Mouse (Mus musculus) lung, postnatal 10 days (tissue): ENCODE measurements at regions not wholly inside any gene's neighbourhood (a gene's known extent, or its start where the extent isn't known, plus 50 kb on each side); places are given as distances from the start of the nearest gene placed in this dataset.

Experiments used
- DNase-seq: peaks from one replicate; pipeline ENCODE4 v3.0.0; 2021

DNA sequence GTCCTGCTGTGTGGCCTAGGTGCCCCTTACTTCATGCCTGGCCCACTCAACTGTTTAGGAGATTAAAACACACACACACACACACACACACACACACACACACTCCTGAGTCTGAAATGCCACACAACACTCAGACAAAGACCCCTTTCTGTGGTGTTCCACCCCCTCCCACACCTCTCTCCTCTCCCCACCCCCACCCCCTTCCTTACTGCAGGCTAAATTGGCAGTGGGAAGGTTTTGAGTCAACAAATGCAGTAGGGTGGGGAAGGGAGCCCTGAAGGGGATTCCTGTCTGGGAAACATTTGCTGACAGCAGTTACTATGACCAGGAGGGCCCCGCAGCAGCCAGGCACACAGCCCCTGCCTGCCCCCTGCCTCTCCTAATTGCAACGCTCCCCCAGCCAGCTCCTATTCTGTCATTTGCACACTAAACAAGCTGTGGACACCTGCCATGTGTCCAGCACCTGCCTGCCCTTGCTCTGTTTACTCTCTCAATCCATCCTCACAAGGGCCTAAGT is 69.5 kb downstream of the Ephb3 start:
- no peak for DNase-seq

DNA sequence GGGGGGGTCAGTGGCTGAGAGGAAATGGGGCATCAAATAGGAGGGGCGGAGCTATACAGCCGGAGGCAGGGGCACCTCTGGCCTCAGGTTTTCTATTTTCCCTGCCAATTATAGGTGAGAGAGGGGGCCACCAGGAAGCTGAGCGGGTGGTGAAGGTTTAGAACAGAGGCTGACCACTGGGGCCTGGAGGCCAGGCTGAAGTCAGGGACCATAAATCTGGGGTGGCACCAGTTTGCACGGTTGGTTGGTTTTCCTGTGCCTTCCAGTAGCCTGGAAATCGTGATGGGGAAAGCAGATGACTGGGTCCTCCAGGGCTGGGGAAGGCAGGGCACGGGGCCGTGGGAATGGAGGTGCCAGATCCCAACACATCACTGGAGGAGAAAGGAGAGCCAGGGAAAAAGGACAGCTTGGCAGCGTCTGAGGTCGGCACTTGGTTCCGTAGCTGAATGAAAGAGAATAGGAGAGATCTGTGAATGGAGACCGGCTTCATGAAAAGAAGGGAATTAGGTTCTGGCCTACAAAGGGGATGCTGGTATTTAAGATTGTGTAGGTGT is 73.3 kb downstream of the Ephb3 start:
- DNase-seq, result no peak

DNA sequence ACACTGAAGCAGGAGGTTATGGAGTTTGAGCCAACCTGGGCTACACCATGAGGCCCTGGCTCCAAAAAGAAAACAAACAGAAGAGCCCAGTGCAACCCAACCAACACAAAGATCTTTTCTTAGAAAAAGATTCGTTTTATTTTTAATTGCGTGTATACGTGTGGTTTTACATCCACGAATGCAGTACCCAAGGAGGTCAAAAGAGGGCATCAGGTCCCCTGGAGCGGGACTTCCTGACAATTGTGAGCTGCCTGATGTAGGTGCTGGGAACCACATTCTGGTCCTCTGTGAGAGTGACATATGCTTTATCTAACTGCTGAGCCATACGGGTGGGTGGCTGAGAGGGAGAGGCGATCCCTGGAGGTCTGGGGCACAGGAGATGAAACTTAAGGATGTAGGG is 73.8 kb downstream of the Ephb3 start:
- DNase-seq, result no peak

DNA sequence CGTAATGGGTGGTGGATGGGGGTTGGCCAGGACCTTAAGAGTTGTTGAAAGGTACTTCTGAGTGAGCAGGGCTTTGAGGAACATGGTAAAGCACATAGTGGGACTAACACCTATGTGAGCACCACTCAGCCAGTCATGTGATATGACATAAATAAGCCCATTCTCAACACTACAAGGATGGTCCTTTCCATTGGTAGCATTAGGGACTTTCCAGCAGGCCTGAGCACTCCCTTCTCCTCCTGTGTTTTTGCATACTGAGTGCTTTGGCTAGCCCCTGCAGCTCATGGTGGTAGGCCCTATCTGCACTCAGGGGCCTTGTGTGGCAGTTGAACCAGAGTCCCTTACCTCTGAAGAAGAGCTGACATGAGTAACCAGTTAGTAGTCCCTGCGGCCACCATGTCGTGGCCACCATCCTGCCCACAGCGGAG is 75.7 kb downstream of the Ephb3 start:
- DNase-seq, result no peak

DNA sequence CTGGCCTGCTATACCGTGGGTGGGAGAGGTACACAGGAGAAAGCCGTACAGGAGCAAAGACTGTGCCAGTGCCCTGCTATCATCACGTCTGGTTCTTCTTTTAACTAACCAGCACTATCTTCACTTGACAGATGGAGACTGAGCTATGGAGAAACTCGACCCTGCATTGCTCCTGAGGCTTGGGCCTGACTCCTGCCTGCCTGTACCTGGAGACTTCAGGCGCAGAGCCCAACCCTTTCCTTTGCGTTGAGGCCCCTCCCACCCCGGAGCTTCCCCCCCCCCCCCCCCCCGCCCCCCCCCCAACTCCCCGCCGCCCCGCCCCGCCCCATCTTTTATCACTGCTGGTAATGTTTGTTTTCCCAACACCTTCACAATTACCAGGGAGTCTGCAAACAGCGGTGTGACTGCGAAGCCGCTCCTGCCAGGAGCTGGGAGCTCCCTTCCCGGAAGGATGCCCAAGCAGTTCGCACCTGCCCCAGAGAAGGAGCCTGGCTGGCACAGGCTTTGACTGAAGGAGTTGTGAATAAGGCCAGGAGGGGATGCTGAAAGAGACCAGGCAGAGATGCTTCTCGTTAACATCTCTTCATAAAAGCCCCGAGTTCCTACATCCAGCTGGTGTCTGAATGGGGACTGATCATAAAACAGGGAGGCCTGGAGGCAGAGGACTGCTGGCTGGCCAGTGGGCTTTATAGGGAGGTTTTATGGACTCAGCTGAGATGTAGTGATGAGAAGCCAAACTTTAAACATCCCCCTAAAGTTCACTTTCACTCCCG is 77.6 kb downstream of the Ephb3 start:
- DNase-seq, result no peak

DNA sequence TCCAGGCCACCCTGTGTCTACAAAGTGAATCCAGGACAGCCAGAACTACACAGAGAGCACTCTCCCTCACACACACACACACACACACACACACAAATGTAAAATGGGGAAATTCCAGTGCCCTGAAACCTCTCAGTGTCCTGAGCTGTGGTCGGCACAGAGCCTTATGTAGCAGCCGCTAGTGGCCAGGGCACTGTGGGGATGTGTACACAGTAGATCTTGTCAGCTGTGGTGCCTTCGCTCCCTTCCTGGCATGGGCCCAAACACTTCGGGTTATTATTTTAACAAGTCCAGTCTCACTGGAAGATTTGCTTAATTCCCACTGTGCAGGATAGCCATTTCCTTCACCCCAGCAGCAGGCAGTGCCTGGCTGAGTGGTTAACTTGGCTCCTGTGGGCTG is 81.5 kb downstream of the Ephb3 start:
- DNase-seq, result peak; percentile 68

DNA sequence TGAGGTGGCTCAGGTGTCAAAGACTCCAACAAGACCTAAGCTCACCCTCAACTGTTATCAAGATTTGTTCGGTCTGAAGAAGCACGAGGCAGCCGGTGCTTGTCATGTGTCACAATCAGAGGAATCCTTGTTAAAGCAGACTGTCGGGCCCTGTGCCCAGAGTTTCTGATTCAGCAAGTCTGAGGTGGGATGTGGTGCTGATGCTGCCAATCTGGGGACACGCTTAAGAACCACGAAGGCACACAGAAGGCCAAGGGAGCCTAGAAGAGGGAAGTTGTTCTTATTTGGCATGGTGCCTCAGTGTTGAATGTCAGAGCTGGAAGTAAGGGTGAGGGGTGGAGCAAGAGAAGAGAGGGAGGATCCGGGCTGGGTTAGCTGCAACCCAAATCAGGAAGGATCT is 85.0 kb downstream of the Ephb3 start:
- DNase-seq, result peak; percentile 86

DNA sequence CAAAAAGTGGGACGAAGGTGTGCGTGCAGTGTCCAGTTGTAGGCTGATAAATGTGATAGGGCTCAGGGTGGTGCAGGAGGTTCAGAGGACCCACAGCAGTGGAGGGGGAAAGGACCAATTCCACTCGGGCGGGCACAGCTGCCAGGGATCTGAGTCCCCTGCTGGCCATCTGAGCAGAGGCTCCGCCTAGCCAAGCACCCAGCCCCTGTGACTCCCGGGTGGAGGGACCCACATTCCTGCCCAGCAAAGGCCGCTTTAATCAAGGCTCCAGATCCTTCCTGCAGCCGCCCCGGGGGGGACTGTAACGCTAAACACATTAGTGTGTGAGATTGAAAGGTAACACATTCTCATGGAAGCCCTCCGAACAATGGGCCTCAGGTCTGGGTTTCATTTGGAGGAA is 88.5 kb downstream of the Ephb3 start:
- DNase-seq, result peak; percentile 30

DNA sequence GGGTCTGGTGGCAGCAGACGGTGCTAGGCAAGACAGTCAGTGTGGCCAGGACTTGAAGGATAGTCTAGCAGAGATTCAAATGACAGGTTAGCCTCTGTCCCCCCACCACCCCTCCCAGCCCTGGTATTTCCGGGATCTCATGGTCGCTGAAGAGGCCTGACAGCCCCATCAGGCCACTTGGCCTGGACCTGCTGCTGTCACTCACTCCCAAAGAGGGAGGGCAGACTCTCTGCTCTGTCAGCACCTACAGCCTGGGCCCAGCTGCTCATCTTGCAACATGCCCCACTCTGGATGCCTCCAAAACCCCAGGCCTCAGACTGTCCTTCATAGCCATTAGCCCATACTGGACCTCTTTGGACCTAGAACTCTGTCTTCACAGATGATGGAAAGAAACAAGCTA is 89.0 kb downstream of the Ephb3 start:
- DNase-seq, result peak; percentile 69

DNA sequence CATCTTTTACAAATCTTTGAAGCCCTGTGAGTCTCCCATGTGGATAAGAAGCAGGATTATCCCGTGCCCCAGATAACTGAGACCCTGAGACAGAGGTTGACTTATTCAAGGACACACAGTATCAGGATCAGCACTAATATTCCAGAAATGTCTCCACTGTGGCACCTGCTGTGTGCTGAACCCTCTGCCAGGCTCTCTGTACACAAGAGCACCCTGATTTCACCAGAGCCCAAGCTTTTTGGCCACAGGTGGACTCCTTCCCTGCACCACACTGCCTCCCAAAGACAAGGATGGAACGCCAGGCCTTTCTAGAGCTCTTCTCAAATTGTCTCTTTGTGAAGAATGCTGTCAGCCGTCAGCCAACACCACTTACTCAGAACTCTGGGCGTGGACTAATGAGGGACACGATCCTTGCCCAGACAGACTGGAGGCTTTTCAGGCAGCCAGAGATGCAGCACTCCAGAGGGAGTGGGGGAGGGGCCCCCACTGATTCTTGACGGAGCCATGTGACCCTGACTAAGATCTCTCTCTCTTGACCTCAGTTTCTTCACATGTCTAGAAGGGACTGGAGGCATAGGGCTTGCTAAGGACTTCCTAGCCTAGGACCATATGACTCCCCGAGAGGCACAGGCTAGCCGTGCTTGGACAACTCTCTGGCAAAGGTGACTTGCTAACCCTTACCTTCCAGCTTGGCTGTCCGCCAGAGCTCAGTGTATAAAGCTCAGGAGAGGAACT is 90.3 kb downstream of the Ephb3 start:
- peak; percentile 87 for DNase-seq

DNA sequence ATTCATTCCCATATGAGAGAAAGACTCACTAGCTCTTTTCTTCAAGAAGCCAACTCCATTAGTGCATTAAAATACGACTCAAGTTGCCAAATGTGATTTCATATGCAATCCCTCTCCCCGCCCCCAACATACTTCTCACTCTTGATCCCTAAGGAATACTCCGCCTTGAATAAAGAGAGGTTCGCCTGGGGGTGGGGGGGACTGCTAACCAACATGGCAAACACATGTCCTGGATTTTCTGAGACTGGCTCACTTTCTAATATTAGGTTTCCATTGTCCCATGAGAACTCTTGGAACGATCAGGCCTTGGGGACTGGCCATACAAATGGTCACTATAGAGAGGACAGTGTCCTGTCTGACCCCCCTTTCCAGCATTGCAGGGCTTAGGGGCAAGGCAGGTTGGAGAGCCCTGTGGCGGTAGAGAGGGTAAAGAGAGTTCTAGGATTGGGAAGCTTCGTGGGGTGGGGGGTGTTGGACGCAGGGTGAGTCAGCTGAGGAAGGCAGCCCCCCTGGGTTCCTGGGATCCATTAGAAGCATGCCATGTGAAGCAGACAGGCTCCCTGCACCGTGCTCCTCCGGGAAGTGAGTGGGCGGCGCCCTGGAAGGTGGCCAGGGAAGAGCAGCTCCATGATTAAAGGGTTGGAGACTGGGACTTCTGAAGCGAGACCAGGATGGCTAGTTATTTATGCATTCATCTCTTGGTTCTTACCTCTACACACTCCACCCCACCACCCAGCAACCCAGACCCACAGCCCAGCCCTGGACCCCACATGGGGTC is 91.6 kb downstream of the Ephb3 start:
- DNase-seq, result peak; percentile 58

DNA sequence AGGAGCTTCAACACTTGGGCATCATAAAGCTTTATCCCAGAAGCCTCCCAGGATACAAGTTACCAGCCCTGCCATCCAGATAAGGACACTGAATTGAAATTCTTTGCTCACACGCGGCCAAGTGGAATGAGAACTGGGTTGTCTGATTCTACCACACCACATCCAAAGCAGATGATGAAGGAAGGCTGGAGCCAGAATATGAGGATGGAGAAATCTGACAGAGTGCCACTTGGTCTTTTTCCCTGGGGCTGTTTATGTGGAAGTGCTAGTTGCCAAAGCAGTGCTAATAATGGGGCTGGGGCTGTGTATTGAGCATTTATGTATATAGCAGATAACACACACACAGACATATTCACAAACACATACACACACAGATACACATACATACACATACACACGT is 92.2 kb downstream of the Ephb3 start:
- peak; percentile 51 for DNase-seq

DNA sequence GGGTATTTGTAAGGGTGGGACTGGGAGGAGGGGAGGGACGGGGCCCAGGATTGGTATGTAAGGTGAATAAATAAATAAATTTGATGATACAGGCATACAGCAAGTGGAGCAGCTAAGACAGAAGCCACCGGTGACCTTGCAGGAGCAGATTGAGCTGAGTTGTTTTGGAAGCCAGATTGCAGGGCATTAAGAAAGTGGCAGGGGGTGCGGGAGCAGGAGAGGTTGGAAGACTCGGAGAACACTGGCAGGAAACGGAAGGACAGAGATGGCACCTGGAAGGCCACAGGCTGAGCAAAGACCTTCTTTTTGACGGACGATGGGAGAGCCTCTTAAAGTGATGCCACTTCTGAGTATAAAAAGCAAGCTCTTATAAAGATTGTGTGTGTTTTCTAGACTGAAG is 94.3 kb downstream of the Ephb3 start:
- no peak for DNase-seq

DNA sequence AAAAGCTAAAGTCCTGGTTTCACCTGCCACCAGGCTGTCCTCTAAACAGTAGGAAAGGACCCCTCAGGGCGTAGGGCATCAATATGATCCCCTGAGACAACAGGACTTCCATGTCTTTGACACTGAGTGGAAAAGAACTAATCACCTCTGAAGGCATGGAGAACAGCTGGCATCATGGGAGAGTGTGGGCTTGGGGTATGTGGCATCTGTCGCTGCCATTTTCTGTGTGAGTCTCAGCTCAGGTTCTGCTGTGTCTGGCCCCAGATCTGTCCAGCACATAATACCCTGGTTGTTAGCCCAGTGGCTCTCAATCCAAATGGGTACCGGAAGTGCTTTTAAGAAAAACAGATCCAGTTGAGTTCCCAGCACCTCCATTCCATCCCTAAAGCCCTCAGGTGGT is 101.3 kb downstream of the Ephb3 start:
- no peak for DNase-seq

DNA sequence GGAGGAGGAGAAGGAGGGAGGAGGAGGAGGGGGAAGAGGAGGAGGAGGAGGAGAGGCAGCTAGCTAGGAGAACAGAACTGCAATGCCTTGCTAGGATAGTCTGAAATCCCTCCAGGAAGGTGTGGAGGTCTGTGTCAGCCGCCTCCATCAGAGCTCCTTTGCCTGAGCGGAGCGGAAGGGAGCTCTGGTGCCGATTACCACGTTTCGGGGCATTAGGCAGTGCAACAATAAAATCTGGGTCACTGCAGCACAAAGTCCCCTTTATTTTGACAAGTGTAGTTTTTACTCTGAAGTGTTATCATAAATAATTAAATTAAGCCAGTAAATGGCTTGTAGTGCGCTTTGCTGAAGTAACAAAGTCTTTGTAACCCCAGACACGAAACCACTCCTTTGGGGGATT is 104.0 kb downstream of the Ephb3 start:
- DNase-seq, result no peak

DNA sequence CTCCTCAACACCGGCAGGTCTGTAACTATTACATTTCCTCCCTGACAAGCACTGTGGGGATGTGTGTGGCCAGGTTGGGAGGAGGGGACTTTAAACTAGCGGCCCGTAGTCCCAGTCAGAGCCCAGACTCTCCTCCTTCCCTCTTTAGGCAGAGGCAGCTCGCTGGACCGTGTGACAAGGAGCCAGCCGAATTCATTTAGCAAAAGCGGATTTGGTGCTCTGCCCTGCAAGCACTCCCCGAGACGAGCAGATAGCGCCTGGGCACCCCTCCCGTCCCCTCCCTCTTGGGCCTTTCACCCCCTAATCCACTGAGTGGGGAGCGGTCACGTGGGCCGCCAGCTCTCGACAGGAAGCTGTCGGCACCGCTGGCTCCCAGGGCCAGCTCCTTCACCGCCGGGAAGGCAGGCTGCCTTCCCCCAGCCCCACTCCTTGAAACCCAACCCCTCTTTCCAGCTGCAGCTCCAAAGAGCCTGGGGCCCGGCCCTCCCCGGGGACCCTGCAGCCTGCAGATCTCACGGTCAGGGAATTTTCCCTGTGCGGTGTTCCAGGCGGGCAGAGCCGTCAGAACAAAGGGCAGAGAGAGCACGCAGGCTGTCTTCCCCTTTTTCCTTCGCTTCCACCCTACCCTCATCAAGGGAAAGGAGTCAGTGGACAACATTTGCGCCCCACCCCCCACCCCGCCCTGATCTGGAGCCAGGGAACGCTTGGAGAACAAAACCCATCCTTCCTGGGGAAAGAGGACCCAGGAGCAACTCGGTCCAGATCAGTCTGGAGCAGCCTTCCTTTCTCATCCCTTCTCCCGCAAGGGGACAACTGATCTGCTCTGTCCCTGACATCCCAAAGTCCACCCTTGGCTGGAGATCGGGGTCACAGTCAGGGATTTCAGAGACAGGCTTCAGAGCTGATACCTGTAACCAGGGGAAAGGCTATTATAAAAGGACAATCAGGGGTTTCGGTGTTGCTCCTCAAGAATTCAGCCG is 106.4 kb downstream of the Ephb3 start:
- DNase-seq, result peak; percentile 85

DNA sequence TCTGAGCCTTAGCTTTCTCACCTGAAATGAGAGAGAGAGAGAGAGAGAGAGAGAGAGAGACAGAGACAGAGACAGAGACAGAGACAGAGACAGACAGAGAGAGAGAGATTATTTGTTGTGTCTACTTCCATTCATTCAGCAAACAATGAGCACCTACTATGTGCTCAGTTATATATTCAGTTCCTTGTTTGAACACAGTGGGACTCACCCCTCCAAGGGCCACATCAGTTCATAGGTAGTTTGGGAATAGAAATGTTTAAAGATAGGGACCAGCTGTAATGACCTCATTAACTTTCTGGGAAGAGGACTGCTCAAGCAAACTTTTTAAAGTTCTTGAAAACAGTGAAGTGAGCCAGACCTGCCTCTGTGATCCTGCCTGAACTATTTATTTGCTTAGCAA is 107.2 kb downstream of the Ephb3 start:
- DNase-seq, result no peak

DNA sequence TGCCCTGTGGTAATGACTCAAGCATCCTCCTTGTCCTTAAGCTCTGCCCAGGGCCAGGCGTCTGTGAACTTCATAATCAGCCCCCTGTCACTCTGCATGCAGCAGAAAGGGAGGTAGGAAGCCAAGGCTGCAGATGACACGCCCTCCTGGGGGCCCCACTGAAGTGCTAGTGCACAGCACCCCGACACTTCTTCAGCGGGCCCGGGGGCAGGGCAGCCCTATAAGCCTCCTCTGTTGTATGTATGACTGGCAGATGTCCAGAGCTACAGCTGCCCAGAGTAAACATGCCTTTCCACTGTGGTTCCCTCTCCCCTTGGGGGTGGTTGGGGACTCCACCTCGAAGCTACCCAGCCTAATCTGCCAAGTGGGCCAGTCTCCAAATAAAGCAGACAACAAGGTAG is 107.2 kb upstream of the Vps8 start:
- DNase-seq, result no peak

DNA sequence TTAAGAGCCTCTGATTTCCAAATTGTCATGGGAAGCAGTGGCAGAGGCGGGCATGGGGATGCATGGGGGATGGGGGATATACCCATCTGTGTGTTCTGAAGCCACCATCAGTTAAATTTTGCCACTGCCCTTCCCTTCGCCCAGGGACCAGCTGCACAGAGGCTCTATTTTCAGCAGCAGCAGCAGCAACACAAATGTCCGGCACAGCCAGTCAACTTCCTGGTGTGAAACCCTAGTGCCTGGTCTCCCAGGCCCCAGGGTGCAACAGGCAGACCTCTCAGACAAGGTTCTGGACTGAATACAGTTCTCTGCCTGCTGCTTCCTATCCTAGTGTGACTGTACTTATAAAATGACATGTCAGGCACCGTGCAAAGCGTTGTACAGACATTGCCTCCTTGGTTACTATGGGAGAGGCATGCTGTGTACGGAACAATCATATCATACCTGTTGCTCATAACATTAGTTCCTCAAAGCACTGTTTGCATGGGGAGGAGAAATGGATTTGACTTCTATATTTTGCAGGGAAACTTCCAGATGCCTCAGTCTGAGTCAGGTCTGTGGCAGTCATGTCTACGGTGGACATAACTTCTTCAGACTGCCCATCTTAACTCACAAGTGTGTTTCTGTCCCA is 104.8 kb upstream of the Vps8 start:
- DNase-seq, result no peak

DNA sequence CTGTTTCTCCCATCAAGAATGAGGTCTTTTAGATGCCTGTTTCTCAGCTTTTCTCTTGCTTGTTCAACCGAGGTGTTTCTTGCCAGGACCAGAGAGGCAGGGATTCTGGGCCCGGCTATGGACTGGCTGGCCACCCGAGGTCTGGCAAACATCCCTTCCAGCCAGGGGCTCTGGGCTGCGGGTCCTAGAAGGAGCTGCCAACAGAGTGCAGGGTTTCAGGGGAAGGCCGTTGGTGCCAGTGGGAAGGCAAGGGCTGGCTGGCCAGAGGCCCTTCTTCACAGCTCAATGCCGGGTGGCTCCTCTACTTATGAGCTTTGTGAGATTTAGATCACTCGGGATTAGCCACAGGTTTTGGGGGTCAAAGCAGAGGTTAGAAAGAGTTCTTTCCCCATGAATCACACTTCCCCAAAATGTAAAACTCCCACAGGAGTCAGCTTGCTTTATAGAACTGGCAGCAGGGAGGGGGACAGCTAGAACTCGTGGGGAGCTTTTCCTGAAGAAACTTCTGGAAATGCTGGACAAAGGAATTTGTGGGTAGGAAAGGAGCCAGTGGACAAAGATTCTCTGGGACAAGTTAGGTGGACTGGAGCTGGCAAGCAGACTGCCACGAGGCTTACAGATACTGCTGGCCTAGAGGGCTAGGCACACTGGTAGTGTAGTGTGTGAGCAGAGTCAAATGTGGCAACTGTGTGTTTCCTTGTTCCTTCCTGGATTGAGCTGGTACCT is 104.1 kb upstream of the Vps8 start:
- DNase-seq, result no peak

DNA sequence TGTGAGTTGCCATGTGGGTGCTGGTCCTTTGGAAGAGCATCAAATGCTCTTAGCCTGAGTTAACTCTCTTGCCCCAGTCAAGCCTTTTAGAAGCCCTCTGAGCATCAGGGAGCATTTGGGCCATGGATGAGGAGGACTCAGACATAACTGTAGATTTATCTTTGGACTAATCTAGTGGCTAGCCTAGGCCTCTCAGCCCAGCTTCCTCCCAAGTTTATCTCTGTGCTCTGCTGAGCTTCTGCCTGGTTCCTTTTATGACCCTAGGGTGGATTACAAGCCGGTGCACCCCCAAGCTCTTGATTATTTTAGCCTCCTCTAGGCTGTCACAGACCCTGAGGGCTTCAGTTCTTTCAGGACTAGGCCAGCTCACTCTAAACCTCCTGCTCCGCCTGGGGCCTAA is 102.6 kb upstream of the Vps8 start:
- DNase-seq, result no peak
